Mouse (Mus musculus) ES-Bruce4 (cell line): Measurements from ENCODE around the gene Lsm4. TPM values are rescaled to one million over a fixed set of nuclear protein-coding genes. Genes with fewer than 3 reads are reported as not detected.

Experiments
- H3K27ac ChIP-seq: 2 replicates; pipeline ENCODE4 v1.5.1; 2012; ENCODE audit warnings: low read length, inconsistent platforms; ENCODE audit not compliant: insufficient read depth
- H3K27me3 ChIP-seq: 2 replicates; pipeline ENCODE4 v1.6.1; 2012; ENCODE audit warnings: mild to moderate bottlenecking, low read length, inconsistent platforms; ENCODE audit not compliant: control insufficient read depth, poor library complexity, insufficient read depth, severe bottlenecking
- H3K36me3 ChIP-seq: 2 replicates; pipeline ENCODE4 v1.6.1; 2012; ENCODE audit warnings: inconsistent platforms, mild to moderate bottlenecking, low read length, moderate library complexity; ENCODE audit not compliant: control insufficient read depth, poor library complexity, insufficient read depth, severe bottlenecking
- H3K4me1 ChIP-seq: one replicate; pipeline ENCODE4 v1.8.1; 2011; ENCODE audit warnings: low read length; ENCODE audit not compliant: control insufficient read depth, insufficient read depth
- H3K4me3 ChIP-seq: 2 replicates; pipeline ENCODE4 v1.5.1; 2011; ENCODE audit warnings: low read depth, mild to moderate bottlenecking, low read length
- H3K9ac ChIP-seq: 2 replicates; pipeline ENCODE4 v1.6.1; 2012; ENCODE audit warnings: low read depth, mild to moderate bottlenecking, inconsistent platforms; ENCODE audit not compliant: poor library complexity, severe bottlenecking
- H3K9me3 ChIP-seq: replicated peaks from 2 replicates; pipeline ENCODE4 v1.6.1; 2012; ENCODE audit warnings: mild to moderate bottlenecking, low read length, inconsistent platforms; ENCODE audit not compliant: control insufficient read depth, poor library complexity, insufficient read depth, severe bottlenecking
- CTCF ChIP-seq: IDR thresholded peaks from one replicate; pipeline ENCODE4 v1.8.1; 2011; ENCODE audit warnings: low read depth, low read length
- EP300 ChIP-seq: IDR thresholded peaks from 2 replicates; pipeline ENCODE4 v1.6.1; 2011; ENCODE audit warnings: low read depth, low read length; ENCODE audit not compliant: insufficient read depth
- POLR2A ChIP-seq: IDR thresholded peaks from one replicate; pipeline ENCODE4 v1.8.1; 2011; ENCODE audit warnings: low read length; ENCODE audit not compliant: insufficient read depth
- polyA plus RNA-seq: library from polyadenylated mRNA; stranded (reverse); fragments of >200 nt; gene quantifications from 2 replicates; pipeline ENCODE4 v1.2.4, GENCODE M21; 2011; ENCODE audit warnings: low read depth; ENCODE audit not compliant: missing spikeins, insufficient read depth, insufficient read length

The Lsm4 gene
- polyA plus RNA-seq, 1 experiment = 211 TPM

GRCm38 (mm10) chr8:70701048-70701981 lies 28.3 kb downstream of the Lsm4 start:
- Histone ChIP-seq H3K9ac (0 out of 2 replicates have a peak overlapping the region, but pooled peaks have one; percentile 15), H3K27me3 (no peaks in the 10 kb centered on the region), H3K4me1 (no peaks in the 10 kb centered on the region), H3K27ac (no peak overlapping the region), H3K36me3 (no peaks in the 10 kb centered on the region), H3K4me3 (peak overlapping the region; percentile 8; the same call in 1 of the 2 replicates), H3K9me3 (no peaks in the 10 kb centered on the region)
- no peak for TF ChIP-seq CTCF
- no peak for TF ChIP-seq POLR2A
- no peak for TF ChIP-seq EP300

GRCm38 (mm10) chr8:70701982-70702841 lies 29.2 kb downstream of the Lsm4 start:
- H3K27ac ChIP-seq = no peak overlapping the region
- H3K4me3 ChIP-seq = no peak overlapping the region
- H3K9me3 ChIP-seq = no peaks in the 10 kb centered on the region
- no peaks in the 10 kb centered on the region for H3K27me3 ChIP-seq
- H3K9ac ChIP-seq = no peak overlapping the region
- TF ChIP-seq POLR2A (no peak), EP300 (no peak), CTCF (no peak)
- no peaks in the 10 kb centered on the region for H3K36me3 ChIP-seq
- H3K4me1 ChIP-seq = no peaks in the 10 kb centered on the region

GRCm38 (mm10) chr8:70702842-70703182 lies 29.8 kb downstream of the Lsm4 start:
- Histone ChIP-seq H3K27me3 (no peaks in the 10 kb centered on the region), H3K27ac (no peak overlapping the region), H3K4me1 (no peaks in the 10 kb centered on the region), H3K9ac (no peak overlapping the region), H3K36me3 (no peaks in the 10 kb centered on the region), H3K4me3 (no peak overlapping the region), H3K9me3 (no peaks in the 10 kb centered on the region)
- no peak for TF ChIP-seq POLR2A

- Histone ChIP-seq H3K9ac (no peak within 1 kb of the TSS), H3K27ac (no peak within 1 kb of the TSS), H3K4me3 (no peak within 1 kb of the TSS), H3K9me3 (no peaks in the 10 kb centered on the region), H3K36me3 (no peaks in the 10 kb centered on the region), H3K4me1 (no peaks in the 10 kb centered on the region), H3K27me3 (no peaks in the 10 kb centered on the region)
- TF ChIP-seq EP300 (no peak), POLR2A (no peak), CTCF (no peak)
These were observed 30.2 kb downstream of the Lsm4 start, which contains the start of gene Iqcn for GRCm38 (mm10) chr8:70703287-70703686. TSS of gene Iqcn (plus strand) at chr8:70703457.

- Histone ChIP-seq H3K4me1 (no peaks in the 10 kb centered on the region), H3K36me3 (no peaks in the 10 kb centered on the region), H3K9ac (no peak overlapping the region), H3K4me3 (no peak overlapping the region), H3K27ac (no peak overlapping the region), H3K9me3 (no peaks in the 10 kb centered on the region), H3K27me3 (no peaks in the 10 kb centered on the region)
- TF ChIP-seq EP300 = no peak
- TF ChIP-seq CTCF = no peak
- TF ChIP-seq POLR2A = no peak
These were observed 35.2 kb downstream of the Lsm4 start for GRCm38 (mm10) chr8:70708281-70708680.

- H3K4me3 ChIP-seq = no peak overlapping the region
- no peak overlapping the region for H3K9ac ChIP-seq
- no peaks in the 10 kb centered on the region for H3K4me1 ChIP-seq
- no peaks in the 10 kb centered on the region for H3K27me3 ChIP-seq
- no peaks in the 10 kb centered on the region for H3K9me3 ChIP-seq
- TF ChIP-seq CTCF = no peak
- TF ChIP-seq POLR2A = no peak
- TF ChIP-seq EP300 = no peak
- H3K36me3 ChIP-seq = no peaks in the 10 kb centered on the region
- no peak overlapping the region for H3K27ac ChIP-seq
These were observed 36.7 kb downstream of the Lsm4 start for GRCm38 (mm10) chr8:70709794-70710193.
